Comparison of ENCODE assay signal across 13 mouse cellular contexts in the genomic region with DNA sequence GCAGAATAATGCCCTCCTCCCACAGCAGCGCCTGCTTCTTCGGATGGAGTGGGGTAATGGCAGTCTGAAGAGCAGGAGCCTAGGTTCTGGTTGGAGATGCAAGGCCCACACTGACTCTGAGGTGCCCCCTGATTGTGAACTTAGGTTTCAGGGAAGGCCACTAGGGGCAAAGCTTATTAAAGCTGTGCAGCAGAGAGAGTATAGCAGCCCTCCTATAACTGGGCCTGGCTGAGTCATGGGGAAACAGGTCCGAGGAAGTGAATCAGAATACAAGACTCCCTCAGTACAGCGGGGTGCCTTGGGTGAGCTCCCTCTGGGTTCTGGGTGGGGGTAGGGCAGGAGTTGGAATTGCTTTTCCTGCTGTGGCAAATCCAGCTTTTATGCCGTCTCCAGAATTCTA. TPM values are rescaled to one million over a fixed set of nuclear protein-coding genes. Genes with fewer than 3 reads are reported as not detected.
A peak's percentile ranks its signal among the peaks of the same experiment; 100 is the strongest.
DNase-seq lines count a peak whose midpoint lies in the region; ATAC-seq lines count a peak whose summit lies in the region.
"Had no signal": no experiment of that assay in that cellular context is flagged by ENCODE, and none has a peak within 500 bp of the region (broad histone marks: within the 10 kb centered on the region; RNA-seq: fewer than 3 reads in every experiment).

No protein-coding gene starts in this region.

- no peaks in the 10 kb centered on the region for H3K27me3 ChIP-seq in midbrain, embryonic 13.5 days
- H3K27me3 ChIP-seq in midbrain, embryonic 10.5 days (ENCODE audit: low read depth, poor library complexity, severe bottlenecking), result no peaks in the 10 kb centered on the region
- H3K27me3 ChIP-seq in neural tube, embryonic 13.5 days, result no peaks in the 10 kb centered on the region
- H3K27me3 ChIP-seq: liver, embryonic 13.5 days had no signal

- peak overlapping the region; percentile 51; the same call in 1 of the 2 replicates for H3K27ac ChIP-seq in midbrain, embryonic 13.5 days
- no peak overlapping the region for H3K27ac ChIP-seq in midbrain, embryonic 10.5 days (replicated peaks)
- H3K27ac ChIP-seq in neural tube, embryonic 13.5 days (replicated peaks), result peak overlapping the region; percentile 76
- H3K27ac ChIP-seq: liver, embryonic 13.5 days had no signal

- no peak overlapping the region for H3K4me2 ChIP-seq in midbrain, embryonic 13.5 days (replicated peaks)
- no peak overlapping the region for H3K4me2 ChIP-seq in neural tube, embryonic 13.5 days
- H3K4me2 ChIP-seq: liver, embryonic 13.5 days had no signal

- no peak for ATAC-seq in midbrain, embryonic 13.5 days
- ATAC-seq in neural tube, embryonic 13.5 days (ENCODE audit: low read depth), result no peak
- no peak for ATAC-seq in erythroblast, adult 5-6 weeks (replicated peaks; ENCODE audit: low FRiP score, poor library complexity, severe bottlenecking)

- 74% methylated on average over 5 of the region's 5 CpGs for WGBS in midbrain, embryonic 13.5 days
- 81% methylated on average over 5 of the region's 5 CpGs for WGBS in midbrain, embryonic 10.5 days
- WGBS in neural tube, embryonic 13.5 days, result 62% methylated on average over 5 of the region's 5 CpGs

- H3K9ac ChIP-seq in midbrain, embryonic 13.5 days (replicated peaks), result no peak overlapping the region
- H3K9ac ChIP-seq in neural tube, embryonic 13.5 days, result no peak overlapping the region
- H3K9ac ChIP-seq: liver, embryonic 13.5 days had no signal

- peaks cover 78% of the 10 kb centered on the region for H3K4me1 ChIP-seq in midbrain, embryonic 13.5 days (replicated peaks)
- peaks cover 61% of the 10 kb centered on the region for H3K4me1 ChIP-seq in midbrain, embryonic 10.5 days
- H3K4me1 ChIP-seq in neural tube, embryonic 13.5 days (replicated peaks), result peaks cover 83% of the 10 kb centered on the region

- H3K36me3 ChIP-seq in midbrain, embryonic 13.5 days, result peaks cover 11% of the 10 kb centered on the region; the same call in 1 of the 2 replicates
- H3K36me3 ChIP-seq in midbrain, embryonic 10.5 days, result peaks cover 14% of the 10 kb centered on the region
- 0 out of 2 replicates have a peak, but pooled peaks cover 13% of the 10 kb centered on the region for H3K36me3 ChIP-seq in neural tube, embryonic 13.5 days

- H3K4me3 ChIP-seq in midbrain, embryonic 13.5 days (replicated peaks), result no peak overlapping the region
- no peak overlapping the region for H3K4me3 ChIP-seq in midbrain, embryonic 10.5 days
- H3K4me3 ChIP-seq in neural tube, embryonic 13.5 days, result no peak overlapping the region
- H3K4me3 ChIP-seq: liver, embryonic 13.5 days had no signal

- H3K9me3 ChIP-seq in midbrain, embryonic 13.5 days, result no peaks in the 10 kb centered on the region
- no peaks in the 10 kb centered on the region for H3K9me3 ChIP-seq in midbrain, embryonic 10.5 days (replicated peaks)
- no peaks in the 10 kb centered on the region for H3K9me3 ChIP-seq in neural tube, embryonic 13.5 days
- H3K9me3 ChIP-seq: liver, embryonic 13.5 days had no signal

- DNase-seq in cerebellum, postnatal 10 days, result peak; percentile 18 to 32
- DNase-seq in cerebellum, adult 9-11 months, result no peak
- no peak for DNase-seq in midbrain, embryonic 10.5 days (ENCODE audit: low spot score)
- DNase-seq in fibroblast of lung, adult 2 months (ENCODE audit: low read depth), result peak; percentile 38
- DNase-seq in gastrocnemius, adult 8-10 months (ENCODE audit: low spot score in 2 of 2), result no peak
- DNase-seq: liver, embryonic 13.5 days had no signal

RNA-seq across cellular contexts. Expression of a gene that starts 33.3 kb away (rescaled TPM):
- polyA plus RNA-seq in midbrain, embryonic 13.5 days (2015; fragmentation: Nextera tagmentation; extraction: Ambion mirVana), result 12.3 and 13.8 TPM in 2 replicates
- 9.4 and 11.6 TPM in 2 replicates for polyA plus RNA-seq in midbrain, embryonic 10.5 days (2016; fragmentation: Nextera tagmentation; extraction: Ambion mirVana)
- polyA plus RNA-seq in neural tube, embryonic 13.5 days (2015; fragmentation: Nextera tagmentation; extraction: Ambion mirVana), result 13.3 and 15.1 TPM in 2 replicates
- 1.5 and 3.1 TPM in 2 replicates for total RNA-seq in erythroblast, adult 5-6 weeks (2015; ENCODE audit: low replicate concordance)
- total RNA-seq in erythroblast, adult 5-6 weeks (2017; ENCODE audit: low replicate concordance), result 7.0 and 7.4 TPM in 2 replicates
- total RNA-seq in gastrocnemius, adult 8-10 months (2022), result 100 to 1,000 TPM; 158 to 197 (median 180) TPM

RNA-seq across cellular contexts. Expression of a gene that starts 51.4 kb away (rescaled TPM):
- polyA plus RNA-seq in midbrain, embryonic 13.5 days (2015; fragmentation: Nextera tagmentation; extraction: Ambion mirVana), result not detected in 2 replicates
- polyA plus RNA-seq in midbrain, embryonic 10.5 days (2016; fragmentation: Nextera tagmentation; extraction: Ambion mirVana), result not detected in 2 replicates
- polyA plus RNA-seq in neural tube, embryonic 13.5 days (2015; fragmentation: Nextera tagmentation; extraction: Ambion mirVana), result not detected in 2 replicates
- total RNA-seq in erythroblast, adult 5-6 weeks (2015; ENCODE audit: low replicate concordance), result not detected in 2 replicates
- not detected in 2 replicates for total RNA-seq in erythroblast, adult 5-6 weeks (2017; ENCODE audit: low replicate concordance)
- not detected for total RNA-seq in gastrocnemius, adult 8-10 months (2022)
- total RNA-seq: monocyte, adult 5-6 weeks had no signal
- polyA plus RNA-seq: C2C12; heart, embryonic 14.5 days; kidney, embryonic 14.5 days; liver, embryonic 13.5 days had no signal

Comparison
In these comparisons a context has a peak if more than half of its experiments do, and no peak if none do; other contexts are left out.
1. DNase-seq: peak in cerebellum, postnatal 10 days (2 of 2) and fibroblast of lung, adult 2 months (single experiment); none in cerebellum, adult 9-11 months (single experiment), midbrain, embryonic 10.5 days (single experiment) and gastrocnemius, adult 8-10 months (0 of 2).